Mouse (Mus musculus): ENCODE measurements around the gene Nek11.
A peak's percentile ranks its signal among the peaks of the same experiment; 100 is the strongest.

Gene Nek11

GRCm38 (mm10) chr9:105313250-105313649, 82.1 kb downstream of the Nek11 start:
- no peak for DNase-seq (ENCODE audit: low spot score)

DNA sequence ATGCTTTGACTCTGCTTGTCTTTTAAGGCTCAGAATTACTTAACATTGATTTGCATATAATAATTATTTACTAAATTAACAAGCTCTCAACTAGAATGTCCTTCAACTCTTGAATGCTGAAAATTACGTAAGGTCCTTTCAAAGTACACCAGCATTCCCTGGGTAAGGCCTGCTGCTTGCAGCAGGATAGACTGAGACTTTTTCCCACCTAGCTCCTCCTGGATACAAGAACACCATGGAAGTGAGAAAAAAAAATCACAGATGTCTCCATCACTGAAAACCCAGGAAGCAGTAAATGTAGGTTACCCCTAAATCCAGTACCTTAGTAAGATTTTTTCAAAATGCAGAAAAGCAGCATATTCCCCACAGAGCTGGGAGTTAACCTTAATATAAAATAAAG, 82.6 kb downstream of the Nek11 start:
- no peak for DNase-seq (ENCODE audit: low spot score)

DNA sequence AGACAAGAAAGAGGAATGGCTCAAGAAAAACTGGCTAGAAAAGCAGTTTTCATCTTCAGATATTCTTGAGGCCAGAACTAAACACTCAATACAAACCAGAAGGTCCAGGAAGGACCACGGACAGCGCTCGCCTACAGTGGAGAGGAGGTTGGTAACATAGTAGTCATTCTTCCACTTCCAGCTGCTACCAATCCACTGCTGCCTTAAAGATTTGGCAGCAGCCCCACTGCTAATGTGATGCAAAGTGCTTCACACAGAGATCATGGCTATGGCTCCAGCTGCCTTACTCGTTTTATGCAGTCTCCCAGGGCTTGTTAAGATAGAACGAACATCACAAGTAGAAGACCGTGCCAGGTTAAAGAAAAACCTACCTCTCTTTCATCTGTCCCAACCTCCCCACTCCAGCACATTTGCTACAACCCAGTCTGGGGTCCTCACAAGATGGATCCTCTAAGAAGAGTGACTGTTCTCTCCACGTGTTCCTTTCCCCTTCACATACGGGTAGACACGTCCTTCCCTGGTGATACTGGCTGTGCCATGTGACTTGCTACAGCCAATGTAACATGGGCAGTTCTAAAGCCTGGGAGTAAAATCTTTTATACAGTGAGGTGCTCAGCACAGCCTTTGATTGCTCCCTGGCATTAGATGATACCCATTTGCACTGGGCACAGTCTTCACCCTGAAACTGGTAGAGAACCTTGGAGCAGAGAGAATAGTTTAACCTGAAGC, 85.6 kb downstream of the Nek11 start:
- DNase-seq (ENCODE audit: low spot score), result no peak

DNA sequence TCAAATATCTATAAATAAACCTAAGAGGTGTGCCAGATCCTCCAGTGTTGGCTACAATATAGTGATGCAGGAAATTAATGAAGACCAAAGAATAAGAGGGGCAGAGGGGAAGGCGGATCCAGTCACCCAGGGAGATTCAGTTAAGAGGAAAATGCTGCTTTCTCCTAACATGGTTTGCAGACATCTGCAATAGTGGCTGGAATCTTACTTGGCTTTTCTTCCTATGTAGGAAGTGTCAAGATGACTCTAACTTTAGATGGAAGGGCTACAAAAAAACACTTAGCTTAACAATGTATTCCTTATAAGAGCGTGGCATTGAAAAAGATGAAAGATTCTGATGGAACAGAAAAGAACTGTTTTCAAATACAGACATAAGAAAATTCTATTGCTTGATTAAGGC, 89.3 kb downstream of the Nek11 start:
- no peak for DNase-seq (ENCODE audit: low spot score)

DNA sequence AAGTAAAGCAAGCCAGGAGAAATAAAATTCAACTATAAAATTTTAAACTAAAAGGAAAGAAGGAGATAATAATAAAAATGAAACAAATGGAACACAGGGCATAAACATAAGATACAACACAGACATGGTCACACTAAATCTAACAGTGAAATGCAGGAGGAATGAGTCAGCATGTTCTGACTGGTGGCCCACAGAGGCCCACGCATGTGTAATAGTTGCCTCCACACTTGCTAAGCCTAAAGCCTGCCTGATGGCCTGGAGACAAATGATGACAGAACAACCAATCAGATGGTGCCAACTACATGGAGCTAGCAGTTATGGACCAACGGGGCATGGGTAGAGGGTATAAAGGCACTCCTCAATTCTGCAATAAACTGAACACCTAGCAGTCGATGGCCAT, 93.1 kb downstream of the Nek11 start:
- no peak for DNase-seq (ENCODE audit: low spot score)

GRCm38 (mm10) chr9:105301396-105301795, 93.9 kb downstream of the Nek11 start:
- no peak for DNase-seq (ENCODE audit: low spot score)

DNA sequence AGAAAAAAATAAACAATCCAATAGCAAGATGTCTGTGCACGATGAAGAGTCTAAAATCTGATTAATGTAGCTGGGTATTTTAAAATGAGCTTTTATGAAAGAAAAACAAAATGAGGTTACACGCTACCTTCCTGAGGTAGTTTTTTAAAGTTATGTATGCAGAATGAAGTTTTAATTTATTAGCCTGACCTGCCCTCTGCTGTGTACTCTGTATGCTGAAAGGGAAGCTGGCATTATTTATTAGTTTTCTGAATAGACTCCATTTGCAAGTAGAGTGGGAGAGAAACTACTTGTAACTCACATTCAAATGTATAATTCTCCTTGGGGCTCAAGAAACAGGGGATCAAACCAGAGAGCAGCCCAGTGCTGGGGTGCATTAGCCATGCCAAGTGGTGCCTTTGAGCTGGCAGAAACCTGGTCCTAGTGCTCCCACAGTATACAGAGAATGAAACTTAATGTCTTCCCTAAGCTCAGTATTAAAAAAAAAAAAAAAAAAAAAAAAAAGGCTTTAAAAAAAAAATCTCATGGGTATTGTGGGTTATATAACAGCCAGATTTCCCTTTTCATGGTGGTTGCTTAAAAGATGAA, 94.5 kb downstream of the Nek11 start:
- no peak for DNase-seq (ENCODE audit: low spot score)

DNA sequence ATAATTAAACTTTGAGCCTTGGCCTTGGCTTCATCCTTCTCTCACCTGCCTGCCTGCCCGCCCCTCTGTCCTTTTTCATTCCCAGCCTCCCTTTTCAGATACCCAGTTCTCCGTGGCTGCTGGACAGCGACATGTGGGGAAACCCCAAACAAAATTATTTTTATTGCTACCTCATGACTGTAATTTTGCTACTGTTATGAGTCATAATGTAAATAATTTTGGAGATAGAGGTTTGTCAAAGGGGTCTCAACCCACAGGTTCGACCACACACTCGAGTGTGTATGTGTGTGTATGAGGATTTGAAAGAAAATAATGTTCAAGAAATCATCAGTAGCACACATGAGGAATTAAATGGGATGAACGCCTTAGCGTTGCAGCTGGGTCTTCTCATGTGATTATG, 110.7 kb downstream of the Nek11 start:
- DNase-seq (ENCODE audit: low spot score), result no peak

DNA sequence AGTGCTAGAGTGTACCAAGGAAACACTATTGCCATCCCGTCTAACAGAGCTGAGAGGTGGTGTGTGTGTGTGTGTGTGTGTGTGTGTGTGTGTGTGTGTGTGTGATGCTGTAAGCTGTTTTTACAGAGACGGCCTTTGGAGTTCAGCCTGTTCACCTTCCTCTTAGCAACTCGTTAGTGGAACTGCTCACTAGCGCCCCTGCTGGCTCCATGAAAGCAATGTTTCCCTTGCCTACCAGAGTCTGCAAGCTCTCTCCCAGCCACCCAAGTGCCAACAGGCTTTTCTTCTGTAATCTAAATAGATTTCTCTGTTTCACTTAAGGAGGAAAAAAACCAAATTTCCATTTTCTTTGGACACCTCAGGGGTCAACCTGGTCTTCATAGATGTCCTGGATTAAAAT, 112.6 kb downstream of the Nek11 start:
- no peak for DNase-seq (ENCODE audit: low spot score)

- DNase-seq (ENCODE audit: low spot score), result no peak
Observed at GRCm38 (mm10) chr9:105274925-105275324, 120.4 kb downstream of the Nek11 start.

GRCm38 (mm10) chr9:105274286-105274685, 121.0 kb downstream of the Nek11 start:
- no peak for DNase-seq (ENCODE audit: low spot score)

- DNase-seq (ENCODE audit: low spot score), result peak; percentile 20
Observed at GRCm38 (mm10) chr9:105272241-105272640, 123.1 kb downstream of the Nek11 start.

- no peak for DNase-seq (ENCODE audit: low spot score)
Observed at GRCm38 (mm10) chr9:105263140-105263539, 132.2 kb downstream of the Nek11 start.

- DNase-seq (ENCODE audit: low spot score), result no peak
Observed at GRCm38 (mm10) chr9:105257668-105258067, 137.7 kb downstream of the Nek11 start.

GRCm38 (mm10) chr9:105254076-105254475, 141.2 kb downstream of the Nek11 start:
- DNase-seq (ENCODE audit: low spot score), result no peak

- DNase-seq (ENCODE audit: low spot score), result no peak
Observed at GRCm38 (mm10) chr9:105252349-105253041, 142.8 kb downstream of the Nek11 start.

DNA sequence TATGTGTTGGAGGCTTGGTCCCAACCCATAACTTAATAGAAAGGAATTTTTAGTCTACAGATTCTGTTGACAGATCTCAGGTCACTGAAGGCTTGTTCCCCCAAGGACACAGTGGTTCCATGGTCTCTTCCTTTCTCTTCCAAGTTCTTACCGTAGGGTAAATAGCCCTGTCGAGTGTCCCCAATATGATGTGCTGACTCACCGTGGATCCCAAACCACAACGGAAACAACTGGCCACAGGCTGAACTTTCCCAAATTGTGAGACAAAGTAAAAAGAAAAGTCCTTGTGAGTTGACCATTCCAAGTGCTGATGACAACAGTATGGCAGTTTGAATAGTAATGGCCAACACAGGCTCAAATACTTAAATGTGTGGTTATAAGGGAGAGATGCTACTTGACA, 144.1 kb downstream of the Nek11 start:
- DNase-seq (ENCODE audit: low spot score), result no peak

- DNase-seq (ENCODE audit: low spot score), result peak; percentile 9
Observed at GRCm38 (mm10) chr9:105244024-105244423, 151.3 kb downstream of the Nek11 start.

- no peak for DNase-seq (ENCODE audit: low spot score)
Observed at GRCm38 (mm10) chr9:105214434-105214833, 180.9 kb downstream of the Nek11 start.

DNA sequence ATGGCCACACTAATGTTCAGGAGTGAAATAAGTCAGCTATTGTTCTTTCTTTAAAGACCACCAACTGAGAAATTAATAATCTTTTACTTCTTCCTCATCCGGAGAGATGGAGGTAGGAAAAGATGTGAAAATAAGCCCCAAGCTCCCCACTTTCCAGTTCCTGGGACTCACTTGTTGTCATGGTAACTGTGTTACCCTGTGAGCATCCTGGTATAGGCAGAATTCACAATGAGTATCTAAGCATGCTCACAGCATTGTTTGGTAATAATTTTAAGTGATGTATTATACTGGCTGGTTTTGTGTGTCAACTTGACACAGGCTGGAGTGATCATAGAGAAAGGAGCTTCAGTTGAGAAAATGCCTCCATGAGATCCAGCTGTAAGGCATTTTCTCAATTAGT, 195.0 kb downstream of the Nek11 start:
- no peak for DNase-seq (ENCODE audit: low spot score)

DNA sequence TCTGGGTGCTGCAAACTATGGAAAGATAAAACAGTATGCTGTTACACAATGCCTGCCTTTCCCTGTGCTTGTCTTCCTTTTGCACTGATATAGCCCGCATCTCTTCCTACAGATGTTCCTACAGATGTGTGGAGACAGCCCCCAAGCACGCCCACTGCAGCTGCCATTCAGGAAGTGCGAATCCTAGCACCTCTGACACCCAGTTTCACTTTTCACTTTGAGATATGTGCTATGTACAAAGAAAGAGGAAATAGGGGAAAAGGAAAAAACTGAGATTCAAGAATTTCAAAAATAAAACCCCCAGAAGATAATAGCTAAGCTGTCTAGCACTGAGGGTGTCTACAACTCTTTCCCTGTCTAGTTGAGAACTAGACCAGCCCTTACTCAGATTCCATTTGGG, 208.6 kb downstream of the Nek11 start:
- DNase-seq (ENCODE audit: low spot score), result no peak

GRCm38 (mm10) chr9:105182392-105182791, 212.9 kb downstream of the Nek11 start:
- no peak for DNase-seq (ENCODE audit: low spot score)

DNA sequence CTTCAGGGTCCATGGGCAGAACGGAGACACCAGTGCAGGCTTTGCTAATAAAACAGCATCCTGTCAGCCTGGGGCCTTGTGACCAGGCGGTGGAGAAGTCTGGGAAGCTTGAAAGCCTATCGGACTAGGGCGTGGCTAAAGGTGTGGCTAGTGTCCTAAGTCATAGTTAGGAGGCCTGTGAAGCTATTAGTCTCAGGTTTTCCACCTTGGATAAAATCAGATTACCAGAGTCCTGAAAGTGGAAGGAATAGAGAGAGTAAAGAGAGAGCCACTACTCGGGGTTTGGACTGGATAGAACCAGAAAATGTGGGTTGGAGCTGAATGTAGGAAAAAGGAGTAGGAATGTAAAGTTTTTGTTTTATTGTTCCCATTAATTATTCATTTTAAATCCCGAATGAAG, 250.3 kb downstream of the Nek11 start, which contains the start of gene 1700080E11Rik:
1700080E11Rik (minus strand) TSS at position 101 of the 400 bp plus-strand sequence.
- no peak for DNase-seq (ENCODE audit: low spot score)

Data from urinary bladder, postnatal 14 days (tissue).